Mouse (Mus musculus): ENCODE measurements at regions not wholly inside any gene's neighbourhood (a gene's known extent, or its start where the extent isn't known, plus 50 kb on each side); places are given as distances from the start of the nearest gene placed in this dataset. TPM values are rescaled to one million over a fixed set of nuclear protein-coding genes. Genes with fewer than 3 reads are reported as not detected.

DNA sequence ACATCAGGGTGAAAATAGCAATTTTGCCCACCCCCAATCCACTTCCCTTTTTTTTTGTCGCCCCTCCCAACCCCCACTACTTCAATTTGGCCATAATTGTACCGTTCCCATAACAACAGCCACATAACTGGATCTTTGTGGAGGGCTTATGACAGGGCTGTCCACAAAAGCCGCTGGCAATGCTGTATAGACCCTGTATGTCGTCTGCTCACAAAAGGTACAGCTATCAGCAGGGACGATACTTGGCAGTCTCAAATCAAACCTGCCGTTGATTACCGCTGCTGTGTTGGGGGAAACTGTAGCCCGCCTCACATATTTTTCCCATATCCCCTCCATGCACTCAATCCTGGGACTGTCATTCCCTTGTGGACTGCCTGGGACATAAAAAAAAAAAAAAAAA lies 80.9 kb upstream of the Sdk1 start:
- H3K4me1 ChIP-seq: no peaks in the 10 kb centered on the region
- no peaks in the 10 kb centered on the region for H3K9me3 ChIP-seq (replicated peaks)
- no peak overlapping the region for H3K27ac ChIP-seq
- no peak overlapping the region for H3K4me3 ChIP-seq
- 87% methylated on average over 8 of the region's 8 CpGs for WGBS
- no peak for DNase-seq (ENCODE audit: low spot score)
- H3K36me3 ChIP-seq: no peaks in the 10 kb centered on the region
- no peaks in the 10 kb centered on the region for H3K27me3 ChIP-seq (ENCODE audit: low read depth, poor library complexity, severe bottlenecking)

DNA sequence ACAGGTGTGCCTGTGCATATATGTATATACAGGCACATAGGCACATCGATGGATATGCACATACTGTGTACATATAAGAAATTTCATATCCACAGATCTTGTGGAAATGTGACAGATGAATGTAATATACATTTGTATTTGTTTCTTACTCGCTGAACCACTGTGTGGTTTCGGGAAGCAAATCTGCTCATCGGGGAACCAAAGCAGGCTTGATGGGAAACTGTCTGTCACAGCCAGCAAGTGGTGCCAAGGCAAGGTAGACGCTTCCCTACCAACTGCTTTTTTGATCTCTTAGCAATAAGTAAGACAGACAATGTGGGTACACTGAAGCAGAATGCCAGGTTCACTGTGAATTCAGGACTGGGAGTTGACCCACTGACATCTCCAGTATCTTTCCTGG lies 80.3 kb upstream of the Sdk1 start:
- Histone ChIP-seq H3K4me1 (no peaks in the 10 kb centered on the region), H3K9me3 (replicated peaks) (no peaks in the 10 kb centered on the region), H3K36me3 (no peaks in the 10 kb centered on the region), H3K4me3 (no peak overlapping the region), H3K27me3 (ENCODE audit: low read depth, poor library complexity, severe bottlenecking) (no peaks in the 10 kb centered on the region), H3K27ac (no peak overlapping the region)
- DNase-seq (ENCODE audit: low spot score): no peak
- 95% methylated on average over 5 of the region's 5 CpGs for WGBS

DNA sequence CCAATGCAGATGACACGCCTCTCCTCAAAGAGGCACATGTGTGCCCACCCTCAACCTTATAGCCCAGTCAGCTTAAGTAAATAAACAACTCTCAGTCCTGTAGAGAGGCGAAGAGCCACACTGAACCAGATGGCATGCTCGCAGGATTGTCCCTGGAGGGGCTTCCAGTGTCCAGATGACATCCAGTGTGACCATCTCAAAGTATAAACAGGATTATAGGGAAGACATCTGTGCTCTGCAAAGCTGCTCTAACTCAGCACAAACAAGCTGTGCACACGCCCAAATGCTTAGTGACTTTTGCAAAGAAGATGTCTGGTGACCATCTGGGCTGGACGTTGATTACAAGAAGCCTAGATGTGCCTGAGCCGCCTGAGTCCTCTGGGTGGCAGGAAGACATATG lies 58.8 kb upstream of the Sdk1 start:
- Histone ChIP-seq H3K27me3 (ENCODE audit: low read depth, poor library complexity, severe bottlenecking) (no peaks in the 10 kb centered on the region), H3K4me1 (peaks cover 5% of the 10 kb centered on the region; the same call in 1 of the 2 replicates), H3K4me3 (no peak overlapping the region), H3K36me3 (no peaks in the 10 kb centered on the region), H3K27ac (no peak overlapping the region), H3K9me3 (replicated peaks) (no peaks in the 10 kb centered on the region)
- WGBS: 31% methylated on average over 6 of the region's 6 CpGs
- no peak for DNase-seq (ENCODE audit: low spot score)

DNA sequence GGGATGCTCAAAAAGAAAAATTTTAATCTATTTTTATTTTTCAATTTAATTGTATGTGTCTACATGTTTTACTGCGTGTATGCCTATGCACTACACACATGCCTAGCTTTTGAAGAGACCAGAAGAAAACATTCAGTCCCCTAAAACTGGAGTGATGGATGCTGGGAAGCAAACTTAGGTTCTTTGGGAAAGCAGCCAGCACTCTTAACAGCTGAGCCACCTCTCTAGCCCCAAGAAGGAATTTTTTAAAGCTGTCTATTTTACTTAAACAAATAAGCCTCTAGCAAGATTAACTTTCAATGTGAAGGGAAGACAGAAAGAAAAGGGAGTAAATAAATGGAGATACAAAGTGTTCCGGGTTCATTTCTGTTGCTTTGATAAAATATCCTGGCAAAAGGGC lies 52.3 kb upstream of the Sdk1 start:
- WGBS: 89% methylated on average over 2 of the region's 2 CpGs
- DNase-seq (ENCODE audit: low spot score): no peak
- Histone ChIP-seq H3K36me3 (no peaks in the 10 kb centered on the region), H3K4me1 (peaks cover 5% of the 10 kb centered on the region; the same call in 1 of the 2 replicates), H3K4me3 (no peak overlapping the region), H3K27me3 (ENCODE audit: low read depth, poor library complexity, severe bottlenecking) (no peaks in the 10 kb centered on the region), H3K9me3 (replicated peaks) (no peaks in the 10 kb centered on the region), H3K27ac (no peak overlapping the region)

Small RNA genes lying in the stretch of these regions (microRNA-seq; reads per million reads assigned to microRNA genes)
- gene Gm26113: not detected
